ENCODE assay signal across 10 mouse cellular contexts in the genomic region with DNA sequence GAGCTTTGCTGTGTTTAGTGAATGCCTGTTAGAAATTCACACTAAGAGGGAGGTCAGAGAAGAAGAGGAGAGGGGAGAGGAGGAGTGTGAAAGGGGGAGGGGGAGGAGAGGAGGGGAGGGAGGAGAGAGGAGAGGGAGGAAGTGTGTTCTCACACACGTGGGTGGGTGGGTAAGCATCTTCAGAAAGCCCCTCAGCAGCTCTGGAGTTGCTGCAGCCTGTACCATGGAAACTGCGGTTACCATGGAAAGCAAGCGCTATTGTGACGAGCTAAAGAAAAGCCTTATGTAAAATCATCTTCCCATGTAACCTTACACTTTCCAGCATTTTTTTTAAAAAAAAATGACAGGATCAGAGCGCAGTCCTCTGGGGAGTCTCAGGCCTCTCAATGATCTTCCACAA.
A peak's percentile ranks its signal among the peaks of the same experiment; 100 is the strongest.
DNase-seq lines count a peak whose midpoint lies in the region; ATAC-seq and TF ChIP-seq lines count a peak whose summit lies in the region.
"Had no signal": no experiment of that assay in that cellular context is flagged by ENCODE, and none has a peak within 500 bp of the region (broad histone marks: within the 10 kb centered on the region; RNA-seq: fewer than 3 reads in every experiment).

No protein-coding gene starts in this region.

- no peak overlapping the region for H3K27ac ChIP-seq in neural tube, embryonic 11.5 days (ENCODE audit: low read depth, low read length)
- no peak overlapping the region for H3K27ac ChIP-seq in hindbrain, postnatal 0 days
- peak overlapping the region; percentile 55 for H3K27ac ChIP-seq in midbrain, embryonic 14.5 days (replicated peaks; ENCODE audit: low read depth, low read length)

- no peaks in the 10 kb centered on the region for H3K4me1 ChIP-seq in neural tube, embryonic 11.5 days (ENCODE audit: control insufficient read depth, insufficient read depth, low read length)
- no peaks in the 10 kb centered on the region for H3K4me1 ChIP-seq in hindbrain, postnatal 0 days (ENCODE audit: insufficient read depth, low read length)
- H3K4me1 ChIP-seq in midbrain, embryonic 14.5 days (ENCODE audit: control insufficient read depth, insufficient read depth, low read length): 0 out of 2 replicates have a peak, but pooled peaks cover 6% of the 10 kb centered on the region

- WGBS in neural tube, embryonic 11.5 days: 54% methylated on average over 5 of the region's 5 CpGs
- WGBS in hindbrain, postnatal 0 days: 31% methylated on average over 5 of the region's 5 CpGs
- WGBS in midbrain, embryonic 14.5 days: 14% methylated on average over 5 of the region's 5 CpGs

- H3K4me3 ChIP-seq in neural tube, embryonic 11.5 days (ENCODE audit: low read depth, low read length): no peak overlapping the region
- H3K4me3 ChIP-seq in hindbrain, postnatal 0 days (ENCODE audit: low read length): no peak overlapping the region
- H3K4me3 ChIP-seq in midbrain, embryonic 14.5 days (replicated peaks; ENCODE audit: low read depth, low read length): no peak overlapping the region

- TF ChIP-seq CTCF in hindbrain, postnatal 0 days (IDR thresholded peaks at IDR 0.05; ENCODE audit: low read depth): no peak

- H3K9me3 ChIP-seq in neural tube, embryonic 11.5 days (ENCODE audit: control insufficient read depth, low read length): no peaks in the 10 kb centered on the region
- H3K9me3 ChIP-seq in hindbrain, postnatal 0 days (ENCODE audit: low read length): no peaks in the 10 kb centered on the region
- no peaks in the 10 kb centered on the region for H3K9me3 ChIP-seq in midbrain, embryonic 14.5 days (ENCODE audit: control insufficient read depth, low read length)

- H3K36me3 ChIP-seq in neural tube, embryonic 11.5 days (ENCODE audit: control insufficient read depth, insufficient read depth, low read length): no peaks in the 10 kb centered on the region
- no peaks in the 10 kb centered on the region for H3K36me3 ChIP-seq in hindbrain, postnatal 0 days (ENCODE audit: insufficient read depth, low read length)
- no peaks in the 10 kb centered on the region for H3K36me3 ChIP-seq in midbrain, embryonic 14.5 days (ENCODE audit: control insufficient read depth, insufficient read depth, low read length)

- H3K9ac ChIP-seq in neural tube, embryonic 11.5 days (ENCODE audit: low read length): no peak overlapping the region
- H3K9ac ChIP-seq in hindbrain, postnatal 0 days (replicated peaks; ENCODE audit: low read length): no peak overlapping the region
- no peak overlapping the region for H3K9ac ChIP-seq in midbrain, embryonic 14.5 days (replicated peaks; ENCODE audit: low read length)

- no peak overlapping the region for H3K4me2 ChIP-seq in neural tube, embryonic 11.5 days (ENCODE audit: low read depth)
- H3K4me2 ChIP-seq in hindbrain, postnatal 0 days (ENCODE audit: low read depth, low read length): peak overlapping the region; percentile 23; the same call in 1 of the 2 replicates
- peak overlapping the region; percentile 27 for H3K4me2 ChIP-seq in midbrain, embryonic 14.5 days (ENCODE audit: low read length)
- H3K4me2 ChIP-seq: liver, embryonic 11.5 days had no signal

- no peaks in the 10 kb centered on the region for H3K27me3 ChIP-seq in neural tube, embryonic 11.5 days (ENCODE audit: control insufficient read depth, insufficient read depth, low read length)
- no peaks in the 10 kb centered on the region for H3K27me3 ChIP-seq in hindbrain, postnatal 0 days (ENCODE audit: insufficient read depth, low read length)
- H3K27me3 ChIP-seq in midbrain, embryonic 14.5 days (ENCODE audit: control insufficient read depth, insufficient read depth, low read length): no peaks in the 10 kb centered on the region

- DNase-seq in neural tube, embryonic 11.5 days (ENCODE audit: low spot score): peak; percentile 25
- DNase-seq in neural tube, embryonic 10.5 days (ENCODE audit: extremely low spot score, low spot score): no peak
- peak; percentile 67 for DNase-seq in hindbrain, postnatal 0 days (ENCODE audit: low spot score)
- DNase-seq in midbrain, embryonic 14.5 days: peak; percentile 79
- no peak for DNase-seq in kidney, postnatal 10 days
- no peak for DNase-seq in urinary bladder, postnatal 36 days (ENCODE audit: low spot score in 2 of 2)
- DNase-seq in urinary bladder, postnatal 4 days (ENCODE audit: low spot score in 2 of 2): no peak
- no peak for DNase-seq in ovary, postnatal 14 days (ENCODE audit: low spot score)
- DNase-seq: thymus, postnatal 14 days had no signal

- no peak for ATAC-seq in neural tube, embryonic 11.5 days (ENCODE audit: insufficient read depth, low FRiP score, low TSS enrichment)
- ATAC-seq in hindbrain, postnatal 0 days: peak; percentile 78; the same call in 1 of the 2 replicates
- peak; percentile 74; the same call in 1 of the 2 replicates for ATAC-seq in midbrain, embryonic 14.5 days (ENCODE audit: low FRiP score, low TSS enrichment)

Comparison
In these comparisons a context has a peak if more than half of its experiments do, and no peak if none do; other contexts are left out.
1. DNase-seq: peak in neural tube, embryonic 11.5 days (single experiment), hindbrain, postnatal 0 days (single experiment) and midbrain, embryonic 14.5 days (single experiment); none in neural tube, embryonic 10.5 days (single experiment), kidney, postnatal 10 days (single experiment), urinary bladder, postnatal 36 days (0 of 2), urinary bladder, postnatal 4 days (0 of 2) and ovary, postnatal 14 days (single experiment).